Mouse (Mus musculus): ENCODE results near the gene Cd6.

Cd6 gene

GRCm38 (mm10) chr19:10839010-10839892 is 9.4 kb upstream of the Cd6 start, which contains the start of gene Slc15a3:
Slc15a3 (plus strand) TSS chr19:10839727.
- DNase-seq (ENCODE audit: low spot score) = no peak

GRCm38 (mm10) chr19:10835671-10836070 is 5.8 kb upstream of the Cd6 start:
- no peak for DNase-seq (ENCODE audit: low spot score)

- DNase-seq (ENCODE audit: low spot score) = no peak
Observed at GRCm38 (mm10) chr19:10833611-10834010, 3.8 kb upstream of the Cd6 start.

- DNase-seq (ENCODE audit: low spot score) = no peak
Observed at GRCm38 (mm10) chr19:10832030-10832429, 2.2 kb upstream of the Cd6 start.

- peak; percentile 81 for DNase-seq (ENCODE audit: low spot score)
Observed at GRCm38 (mm10) chr19:10831424-10831823, 1.6 kb upstream of the Cd6 start.

- DNase-seq (ENCODE audit: low spot score) = no peak
Observed at GRCm38 (mm10) chr19:10828321-10828720, 1.5 kb downstream of the Cd6 start.

- no peak for DNase-seq (ENCODE audit: low spot score)
Observed at GRCm38 (mm10) chr19:10824061-10824460, 5.8 kb downstream of the Cd6 start.

- no peak for DNase-seq (ENCODE audit: low spot score)
Observed at GRCm38 (mm10) chr19:10822534-10822933, 7.3 kb downstream of the Cd6 start.

GRCm38 (mm10) chr19:10821319-10821718 is 8.5 kb downstream of the Cd6 start:
- DNase-seq (ENCODE audit: low spot score) = no peak

- peak; percentile 67 for DNase-seq (ENCODE audit: low spot score)
Observed at GRCm38 (mm10) chr19:10818217-10818946, 11.5 kb downstream of the Cd6 start.

- DNase-seq (ENCODE audit: low spot score) = no peak
Observed at GRCm38 (mm10) chr19:10816462-10816861, 13.4 kb downstream of the Cd6 start.

- DNase-seq (ENCODE audit: low spot score) = no peak
Observed at GRCm38 (mm10) chr19:10815871-10816270, 14.0 kb downstream of the Cd6 start.

- DNase-seq (ENCODE audit: low spot score) = no peak
Observed at GRCm38 (mm10) chr19:10813905-10814304, 16.0 kb downstream of the Cd6 start.

GRCm38 (mm10) chr19:10813039-10813438 is 16.8 kb downstream of the Cd6 start:
- DNase-seq (ENCODE audit: low spot score) = no peak

- DNase-seq (ENCODE audit: low spot score) = no peak
Observed at GRCm38 (mm10) chr19:10811471-10811870, 18.4 kb downstream of the Cd6 start.

- peak; percentile 53 for DNase-seq (ENCODE audit: low spot score)
Observed at GRCm38 (mm10) chr19:10810176-10810492, 19.7 kb downstream of the Cd6 start.

GRCm38 (mm10) chr19:10809428-10810175 is 20.3 kb downstream of the Cd6 start:
- DNase-seq (ENCODE audit: low spot score) = peak; percentile 24

GRCm38 (mm10) chr19:10808524-10809233 is 21.2 kb downstream of the Cd6 start:
- no peak for DNase-seq (ENCODE audit: low spot score)

- no peak for DNase-seq (ENCODE audit: low spot score)
Observed at GRCm38 (mm10) chr19:10805661-10806285, 24.1 kb downstream of the Cd6 start.

- no peak for DNase-seq (ENCODE audit: low spot score)
Observed at GRCm38 (mm10) chr19:10804850-10805660, 24.8 kb downstream of the Cd6 start.

GRCm38 (mm10) chr19:10803751-10804150 is 26.1 kb downstream of the Cd6 start:
- DNase-seq (ENCODE audit: low spot score) = peak; percentile 41
